ENCODE assay signal across 9 mouse cellular contexts in the genomic region with DNA sequence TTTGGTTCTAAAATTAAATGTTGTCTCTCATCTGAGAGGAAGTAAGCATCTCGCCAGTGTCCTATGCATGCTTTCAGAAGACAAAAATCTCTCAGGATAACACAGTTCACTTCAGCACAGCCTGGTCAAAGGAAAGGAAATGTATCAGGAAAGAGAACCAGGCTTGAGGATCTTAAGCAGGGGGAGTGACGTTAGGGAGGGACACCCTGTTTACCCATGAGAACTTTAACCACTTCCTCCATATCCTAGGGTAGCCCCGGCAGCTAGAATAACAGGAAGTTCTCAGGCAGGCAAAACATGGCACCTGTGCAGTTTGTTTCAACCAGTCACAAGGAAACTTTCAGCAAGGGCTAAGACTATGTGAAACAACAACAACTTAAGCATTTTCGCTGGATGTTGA. TPM values are rescaled to one million over a fixed set of nuclear protein-coding genes. Genes with fewer than 3 reads are reported as not detected.
DNase-seq lines count a peak whose midpoint lies in the region; ATAC-seq lines count a peak whose summit lies in the region.
"Had no signal": no experiment of that assay in that cellular context is flagged by ENCODE, and none has a peak within 500 bp of the region (broad histone marks: within the 10 kb centered on the region; RNA-seq: fewer than 3 reads in every experiment).

No protein-coding gene starts in this region.

- H3K4me3 ChIP-seq in forebrain, embryonic 14.5 days (ENCODE audit: low read depth, low read length) = no peak overlapping the region
- H3K4me3 ChIP-seq in midbrain, embryonic 11.5 days (ENCODE audit: low read depth, low read length) = no peak overlapping the region
- H3K4me3 ChIP-seq: erythroblast, embryonic 14.5 days had no signal

- intact Hi-C loops in heart, postnatal 14 days (cut with DNase I) = no loop called here

- H3K4me2 ChIP-seq in forebrain, embryonic 14.5 days (ENCODE audit: low read length) = no peak overlapping the region
- H3K4me2 ChIP-seq in midbrain, embryonic 11.5 days = no peak overlapping the region

- H3K27ac ChIP-seq in forebrain, embryonic 14.5 days (ENCODE audit: low read depth, low read length) = no peak overlapping the region
- H3K27ac ChIP-seq in midbrain, embryonic 11.5 days (ENCODE audit: low read depth, low read length) = no peak overlapping the region

- DNase-seq in layer of hippocampus, adult 9-11 months = peak; percentile 10
- no peak for DNase-seq in layer of hippocampus, adult 8-10 months (ENCODE audit: low spot score in 2 of 2)
- DNase-seq in heart, postnatal 14 days = peak; percentile 5 to 9
- no peak for DNase-seq in frontal cortex, postnatal 36 days (ENCODE audit: low spot score in 2 of 2)
- no peak for DNase-seq in forebrain, embryonic 14.5 days (ENCODE audit: low spot score)
- no peak for DNase-seq in cerebellum, adult 8-10 months
- DNase-seq in midbrain, embryonic 11.5 days (ENCODE audit: low spot score, missing footprints) = no peak

- H3K27me3 ChIP-seq in forebrain, embryonic 14.5 days (replicated peaks; ENCODE audit: control insufficient read depth, insufficient read depth, low read length) = no peaks in the 10 kb centered on the region
- no peaks in the 10 kb centered on the region for H3K27me3 ChIP-seq in midbrain, embryonic 11.5 days (ENCODE audit: control insufficient read depth, insufficient read depth, low read length)

- no peaks in the 10 kb centered on the region for H3K9me3 ChIP-seq in forebrain, embryonic 14.5 days (replicated peaks; ENCODE audit: control insufficient read depth, low read length)
- no peaks in the 10 kb centered on the region for H3K9me3 ChIP-seq in midbrain, embryonic 11.5 days (ENCODE audit: control insufficient read depth, low read length)

- no peaks in the 10 kb centered on the region; the same call in 1 of the 2 replicates for H3K4me1 ChIP-seq in forebrain, embryonic 14.5 days (ENCODE audit: control insufficient read depth, insufficient read depth, low read length)
- no peaks in the 10 kb centered on the region for H3K4me1 ChIP-seq in midbrain, embryonic 11.5 days (ENCODE audit: control insufficient read depth, insufficient read depth, low read length)

- peak; percentile 94 for ATAC-seq in megakaryocyte progenitor cell, adult 5-6 weeks (replicated peaks; ENCODE audit: poor library complexity)
- no peak for ATAC-seq in forebrain, embryonic 14.5 days
- ATAC-seq in midbrain, embryonic 11.5 days (ENCODE audit: low FRiP score) = no peak

- no peak overlapping the region for H3K9ac ChIP-seq in forebrain, embryonic 14.5 days (ENCODE audit: low read length)
- H3K9ac ChIP-seq in midbrain, embryonic 11.5 days (ENCODE audit: low read length) = no peak overlapping the region

- 86% methylated on average over 4 of the region's 4 CpGs for WGBS in forebrain, embryonic 14.5 days
- 78% methylated on average over 4 of the region's 4 CpGs for WGBS in midbrain, embryonic 11.5 days

- no peaks in the 10 kb centered on the region for H3K36me3 ChIP-seq in forebrain, embryonic 14.5 days (ENCODE audit: control insufficient read depth, insufficient read depth, low read length)
- H3K36me3 ChIP-seq in midbrain, embryonic 11.5 days (ENCODE audit: control insufficient read depth, insufficient read depth, low read length) = no peaks in the 10 kb centered on the region

RNA-seq across cellular contexts. Expression of a gene that starts 25.8 kb away (rescaled TPM):
- total RNA-seq in layer of hippocampus, adult 8-10 months (2022) = 10 to 100 TPM; 15.7 to 25.5 (median 21.7) TPM
- total RNA-seq in heart, postnatal 14 days (2021) = under 1 TPM in 1 of 2 experiments, not detected in 1; 0.22 TPM
- total RNA-seq in megakaryocyte progenitor cell, adult 5-6 weeks (2015) = not detected in 2 replicates
- total RNA-seq in megakaryocyte progenitor cell, adult 5-6 weeks (2017) = not detected in 2 replicates
- 0.14 TPM in 1 of 2 replicates, not detected in the other for polyA plus RNA-seq in forebrain, embryonic 14.5 days (2014; fragmentation: Nextera tagmentation; extraction: Ambion mirVana)
- polyA plus RNA-seq in midbrain, embryonic 11.5 days (2014; fragmentation: Nextera tagmentation; extraction: Ambion mirVana) = 0.04 TPM in 1 of 2 replicates, not detected in the other
- polyA plus RNA-seq: erythroblast, embryonic 14.5 days had no signal

Comparison
In these comparisons a context has a peak if more than half of its experiments do, and no peak if none do; other contexts are left out.
1. DNase-seq: peak in layer of hippocampus, adult 9-11 months (single experiment) and heart, postnatal 14 days (2 of 2); none in layer of hippocampus, adult 8-10 months (0 of 2), frontal cortex, postnatal 36 days (0 of 2), forebrain, embryonic 14.5 days (single experiment), cerebellum, adult 8-10 months (single experiment) and midbrain, embryonic 11.5 days (single experiment).
2. RNA of a gene that starts 25.8 kb away (total RNA-seq): 15.7 to 25.5 TPM in layer of hippocampus, adult 8-10 months; 0.22 TPM in heart, postnatal 14 days and not detected in megakaryocyte progenitor cell, adult 5-6 weeks; every median in the first group is over 10 times any median in the second.